Mouse (Mus musculus) thymus, adult 2 months (tissue): ENCODE measurements around the gene Fam219b. TPM values are rescaled to one million over a fixed set of nuclear protein-coding genes. Genes with fewer than 3 reads are reported as not detected.
A peak's percentile ranks its signal among the peaks of the same experiment; 100 is the strongest.

Experiments
- DNase-seq: peaks from one replicate; pipeline ENCODE4 v3.0.0; 2021
- H3K27ac ChIP-seq: fragments of 200-500 bp; 2 replicates; pipeline ENCODE4 v1.5.1; 2012; ENCODE audit warnings: low read length, control low read depth; ENCODE audit not compliant: control insufficient read depth, insufficient read depth
- H3K27me3 ChIP-seq: fragments of 200-500 bp; 2 replicates; pipeline ENCODE4 v1.6.1; 2012; ENCODE audit warnings: mild to moderate bottlenecking, low read length, moderate library complexity, mixed read lengths; ENCODE audit not compliant: control insufficient read depth, insufficient read depth
- H3K36me3 ChIP-seq: fragments of 200-500 bp; 2 replicates; pipeline ENCODE4 v1.6.1; 2012; ENCODE audit warnings: mild to moderate bottlenecking, low read length, moderate library complexity; ENCODE audit not compliant: control insufficient read depth, insufficient read depth
- H3K4me1 ChIP-seq: fragments of 200-500 bp; replicated peaks from 2 replicates; pipeline ENCODE4 v1.6.1; 2012; ENCODE audit warnings: low read length; ENCODE audit not compliant: control insufficient read depth, insufficient read depth
- H3K4me3 ChIP-seq: fragments of 200-500 bp; 2 replicates; pipeline ENCODE4 v1.5.1; 2012; ENCODE audit warnings: mild to moderate bottlenecking, low read length, control low read depth, moderate library complexity; ENCODE audit not compliant: control insufficient read depth, insufficient read depth
- CTCF ChIP-seq: fragments of 200-500 bp; IDR thresholded peaks from 2 replicates; pipeline ENCODE4 v1.5.1; 2012; ENCODE audit warnings: mild to moderate bottlenecking, control low read depth, low read length, moderate library complexity, borderline replicate concordance; ENCODE audit not compliant: control insufficient read depth, poor library complexity, insufficient read depth; ENCODE audit errors: extremely low read depth
- POLR2A ChIP-seq: fragments of 200-500 bp; IDR thresholded peaks from 2 replicates; pipeline ENCODE4 v1.6.1; 2012; ENCODE audit warnings: mild to moderate bottlenecking, low read length, control low read depth, moderate library complexity; ENCODE audit not compliant: control insufficient read depth, poor library complexity, insufficient read depth; ENCODE audit errors: extremely low read depth
- WGBS: fragments of 180-500 bp; shearing (Covaris S2); methylation state at CpG from one replicate; pipeline ENCODE4 v1.1.7; 2018; 5-methylcytosine and 5-hydroxymethylcytosine counted together
- polyA plus RNA-seq: library from polyadenylated mRNA; depleted of rRNA; stranded (reverse); fragments of >200 nt; gene quantifications from 2 replicates; pipeline ENCODE4 v1.2.3, GENCODE M21; 2012

Fam219b gene
- polyA plus RNA-seq, 1 experiment = 10.4 TPM

DNA sequence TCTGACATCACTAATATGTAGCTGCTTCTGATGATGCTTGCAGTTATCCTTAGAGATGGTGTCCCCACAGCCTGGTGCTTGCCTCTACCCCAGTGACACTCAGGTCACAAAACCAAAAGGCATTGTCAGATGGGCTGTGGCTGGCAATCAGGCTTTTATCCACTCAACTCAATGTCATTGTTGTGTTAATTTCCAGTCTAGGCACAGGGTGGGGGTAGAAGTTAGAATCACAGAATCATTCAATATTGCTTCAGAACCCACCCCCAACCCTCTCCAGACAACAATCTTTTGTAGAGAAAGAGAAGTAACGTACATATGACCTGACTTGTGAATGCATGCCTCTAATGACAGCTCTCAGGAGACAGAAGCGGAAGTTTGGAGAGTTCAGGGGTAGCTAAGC lies 26.8 kb upstream of the Fam219b start:
- H3K4me1 ChIP-seq = no peaks in the 10 kb centered on the region
- TF ChIP-seq CTCF = no peak
- no peak for TF ChIP-seq POLR2A
- no peak for DNase-seq
- H3K27me3 ChIP-seq = peaks cover 2% of the 10 kb centered on the region; the same call in 1 of the 2 replicates
- H3K4me3 ChIP-seq = no peak overlapping the region
- WGBS = 59% methylated on average over 2 of the region's 2 CpGs
- H3K27ac ChIP-seq = no peak overlapping the region
- no peaks in the 10 kb centered on the region for H3K36me3 ChIP-seq

DNA sequence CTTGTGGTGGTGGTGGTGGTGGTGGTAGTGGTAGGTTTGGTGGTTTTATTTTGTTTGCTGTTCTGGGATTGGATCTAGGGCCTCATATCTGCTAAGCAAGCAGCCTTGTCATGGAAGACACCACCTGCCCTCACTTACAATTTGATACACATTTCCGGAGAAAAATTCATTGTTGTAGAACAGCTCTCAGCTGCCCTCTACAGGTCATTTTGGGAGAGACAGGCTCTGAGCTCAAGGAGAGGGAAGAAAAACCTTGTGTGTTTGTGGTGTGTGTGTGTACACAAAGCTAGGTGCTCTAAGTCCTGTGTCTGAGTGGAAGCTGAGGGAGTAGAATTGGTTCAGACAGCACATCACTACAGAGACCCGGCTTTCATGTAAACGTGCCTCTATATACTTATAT lies 20.2 kb upstream of the Fam219b start:
- no peaks in the 10 kb centered on the region for H3K27me3 ChIP-seq
- H3K27ac ChIP-seq = no peak overlapping the region
- no peak overlapping the region for H3K4me3 ChIP-seq
- 13% methylated on average over 3 of the region's 3 CpGs for WGBS
- peaks cover 4% of the 10 kb centered on the region for H3K4me1 ChIP-seq
- peak; percentile 68 for DNase-seq
- TF ChIP-seq POLR2A (no peak), CTCF (no peak)
- H3K36me3 ChIP-seq = no peaks in the 10 kb centered on the region

DNA sequence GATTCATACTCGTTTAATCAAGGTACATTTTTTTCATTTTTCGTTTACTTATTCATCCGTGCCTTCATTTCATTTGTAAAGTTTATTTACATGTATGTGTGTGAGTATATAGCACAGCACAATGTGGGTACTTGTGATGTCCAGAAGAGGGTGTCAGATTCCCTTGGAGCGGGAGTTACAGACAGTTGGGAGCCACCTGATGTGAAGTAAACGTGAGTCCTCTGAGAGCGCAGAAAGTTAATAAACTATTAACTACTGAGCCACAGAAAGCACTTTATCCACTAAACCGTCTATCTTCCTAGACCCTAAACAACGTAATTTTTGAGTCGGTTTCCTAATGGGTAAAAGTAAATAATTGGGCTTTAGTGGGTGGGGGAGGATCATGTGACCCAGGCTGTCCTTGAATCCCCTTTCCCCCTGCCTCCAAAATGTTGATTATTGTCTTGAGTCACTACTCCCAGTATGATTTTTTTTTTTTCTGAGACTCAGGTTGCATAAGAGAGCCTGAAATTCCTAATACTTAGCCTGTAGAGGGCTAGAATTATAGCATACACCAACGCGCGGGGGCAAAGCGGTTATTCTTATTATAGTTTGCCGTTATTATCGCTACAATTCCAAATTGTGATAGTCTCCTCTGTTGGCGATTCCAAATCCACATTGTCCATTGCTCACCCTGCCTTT lies 16.8 kb upstream of the Fam219b start:
- DNase-seq = no peak
- no peak overlapping the region for H3K27ac ChIP-seq
- H3K36me3 ChIP-seq = no peaks in the 10 kb centered on the region
- WGBS = 36% methylated on average over 16 of the region's 16 CpGs
- TF ChIP-seq CTCF (no peak), POLR2A (no peak)
- H3K27me3 ChIP-seq = no peaks in the 10 kb centered on the region
- H3K4me3 ChIP-seq = peak overlapping the region; percentile 80
- peaks cover 11% of the 10 kb centered on the region for H3K4me1 ChIP-seq

DNA sequence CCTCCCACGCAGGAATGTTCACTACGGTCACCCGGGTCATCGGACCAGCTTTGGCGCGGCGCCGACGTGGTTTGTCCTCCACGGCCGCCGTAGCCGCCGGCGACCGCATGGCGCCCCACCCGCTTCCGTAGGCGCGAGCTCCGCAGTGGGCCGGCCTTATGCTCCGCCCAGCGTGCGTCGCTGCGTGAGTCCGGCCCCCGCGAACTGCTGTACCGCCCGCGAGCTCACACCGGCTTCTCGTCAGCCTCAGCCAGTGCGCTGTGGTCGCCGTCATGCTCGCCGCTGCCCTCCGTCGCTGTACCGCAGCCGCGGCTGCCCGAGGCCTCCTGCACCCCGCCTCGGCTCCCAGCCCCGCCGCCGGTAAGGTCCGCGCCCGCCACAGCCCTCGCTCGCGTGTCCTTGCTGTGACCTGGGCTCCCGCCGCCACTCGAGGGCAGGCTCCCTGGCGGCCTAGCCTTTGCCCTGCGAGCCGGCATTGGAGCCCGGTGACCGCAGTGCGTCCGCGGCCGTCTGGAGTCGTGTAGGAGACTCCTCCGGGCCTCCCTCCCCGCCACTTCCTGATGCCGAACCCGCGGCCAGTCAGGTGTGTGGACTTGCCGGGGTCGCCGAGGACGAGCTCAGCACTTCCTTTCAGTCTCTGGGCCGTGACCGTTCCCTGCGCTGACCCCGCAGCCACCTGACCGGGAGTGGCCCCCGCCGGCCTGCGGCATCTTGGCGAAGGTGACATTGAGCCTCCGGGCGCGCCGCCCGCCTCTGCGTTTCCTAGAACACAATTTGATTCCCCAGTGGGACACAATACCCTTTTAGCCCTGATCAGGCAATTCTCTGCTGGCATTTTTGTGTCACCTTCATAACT lies 16.0 kb upstream of the Fam219b start, which contains the start of gene Cox5a:
TSS of gene Cox5a (plus strand) at position 219 of the 856 bp plus-strand sequence.
- Histone ChIP-seq H3K27ac (no peak within 1 kb of the TSS), H3K27me3 (no peaks in the 10 kb centered on the region), H3K36me3 (no peaks in the 10 kb centered on the region), H3K4me3 (peak within 1 kb of the TSS; percentile 80), H3K4me1 (peaks cover 11% of the 10 kb centered on the region)
- DNase-seq = peak; percentile 89
- TF ChIP-seq CTCF (no peak), POLR2A (peak; percentile 88)
- WGBS = under 1% methylated on average over 95 of the region's 95 CpGs

DNA sequence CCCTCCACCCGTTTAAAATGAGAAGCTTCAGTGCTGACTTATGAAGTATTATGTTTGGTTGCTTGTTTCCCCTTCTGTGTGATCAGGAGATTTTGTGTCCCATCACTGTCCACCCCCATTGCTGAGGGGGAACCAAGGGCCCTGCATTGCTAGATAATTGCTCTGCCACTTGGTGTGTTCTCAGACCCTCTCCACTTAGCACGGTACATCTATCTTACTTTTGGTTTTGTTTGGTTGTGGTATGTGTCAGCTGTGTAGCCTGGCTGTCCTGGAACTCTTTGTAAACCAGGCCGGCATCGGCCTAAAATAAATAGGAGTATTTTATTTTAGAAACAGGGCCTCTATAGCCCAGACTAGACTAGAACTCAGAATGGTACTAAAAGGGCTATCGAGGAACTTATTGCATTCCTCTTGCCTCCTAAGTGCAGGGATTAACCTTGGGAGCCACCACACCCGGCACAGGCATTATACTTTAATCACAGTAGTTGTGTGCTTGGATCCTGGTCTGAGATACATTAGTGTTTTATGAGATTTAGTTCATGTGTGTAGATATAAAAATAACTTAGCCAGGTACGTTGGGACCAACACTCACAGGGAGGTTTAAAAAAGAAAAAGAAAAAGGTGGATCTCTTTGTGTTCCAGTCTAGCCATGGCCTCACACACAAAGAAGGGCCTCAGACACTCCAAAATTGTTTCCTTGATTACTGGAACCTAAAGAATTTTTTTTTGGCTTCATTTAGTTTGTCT lies 15.0 kb upstream of the Fam219b start:
- Histone ChIP-seq H3K4me3 (peak overlapping the region; percentile 28; the same call in 1 of the 2 replicates), H3K36me3 (no peaks in the 10 kb centered on the region), H3K27me3 (no peaks in the 10 kb centered on the region), H3K4me1 (peaks cover 9% of the 10 kb centered on the region), H3K27ac (no peak overlapping the region)
- no peak for DNase-seq
- TF ChIP-seq POLR2A = no peak
- no peak for TF ChIP-seq CTCF
- 31% methylated on average over 7 of the region's 7 CpGs for WGBS

DNA sequence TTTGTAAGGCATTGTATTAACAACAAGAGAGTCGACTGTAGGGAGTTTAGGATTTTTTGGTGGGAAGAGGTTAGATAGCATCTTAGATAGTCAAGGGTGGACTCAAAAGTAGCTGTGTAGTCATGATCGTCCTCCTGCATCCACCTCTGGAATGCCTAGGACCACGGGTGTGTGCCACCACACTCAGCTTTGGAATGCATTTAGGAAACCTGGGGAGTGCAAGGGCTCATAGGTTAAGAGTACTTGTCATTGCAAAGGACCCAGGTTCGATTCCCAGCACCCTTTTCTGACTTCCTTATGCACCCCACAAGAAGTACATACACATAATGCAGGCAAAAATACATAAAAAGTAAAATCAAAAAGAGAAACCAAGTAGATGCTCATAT lies 14.5 kb upstream of the Fam219b start:
- no peak for DNase-seq
- H3K36me3 ChIP-seq = no peaks in the 10 kb centered on the region

More for the DNA sequence above, 14.5 kb upstream of the Fam219b start:
- H3K4me3 ChIP-seq = no peak overlapping the region
- no peak overlapping the region for H3K27ac ChIP-seq
- no peaks in the 10 kb centered on the region for H3K27me3 ChIP-seq
- H3K4me1 ChIP-seq = peaks cover 9% of the 10 kb centered on the region
- 85% methylated on average over 4 of the region's 4 CpGs for WGBS
- no peak for TF ChIP-seq CTCF
- no peak for TF ChIP-seq POLR2A
